Mouse (Mus musculus) myocyte (in vitro differentiated cells): ENCODE data around the gene Lpp. TPM values are rescaled to one million over a fixed set of nuclear protein-coding genes. Genes with fewer than 3 reads are reported as not detected.

Experiments
- H3K27me3 ChIP-seq: one replicate; pipeline ENCODE4 v1.6.1; 2011; ENCODE audit not compliant: control insufficient read depth, insufficient read depth, insufficient read length
- H3K36me3 ChIP-seq: one replicate; pipeline ENCODE4 v1.6.1; 2011; ENCODE audit not compliant: control insufficient read depth, insufficient read depth
- H3K4me2 ChIP-seq: one replicate; pipeline ENCODE4 v1.6.1; 2011; ENCODE audit warnings: low read depth, control low read depth
- H3K4me3 ChIP-seq: one replicate; pipeline ENCODE4 v1.5.1; 2011; ENCODE audit warnings: mild to moderate bottlenecking, control low read depth, moderate library complexity
- H3K79me2 ChIP-seq: one replicate; pipeline ENCODE4 v1.6.1; 2011; ENCODE audit not compliant: control insufficient read depth, insufficient read depth
- H3ac ChIP-seq: one replicate; pipeline ENCODE4 v1.6.1; 2011; ENCODE audit not compliant: control insufficient read depth, insufficient read length
- CEBPB ChIP-seq: IDR thresholded peaks from 2 replicates; pipeline ENCODE4 v1.6.1; 2011; ENCODE audit warnings: mild to moderate bottlenecking, moderate library complexity; ENCODE audit not compliant: poor library complexity, insufficient read depth, severe bottlenecking
- E2F4 ChIP-seq: IDR thresholded peaks from one replicate; pipeline ENCODE4 v1.6.1; 2011; ENCODE audit warnings: mild to moderate bottlenecking, control low read depth, moderate library complexity; ENCODE audit not compliant: insufficient read depth
- MAX ChIP-seq: IDR thresholded peaks from one replicate; pipeline ENCODE4 v1.6.1; 2011; ENCODE audit warnings: low read depth, mild to moderate bottlenecking, control low read depth
- MYOD1 ChIP-seq, 3 experiments: IDR thresholded peaks; one replicate each; pipeline ENCODE4 v1.6.1; 2011; ENCODE audit warnings: control low read depth in 2 of 3, low read depth in 2 of 3, mild to moderate bottlenecking in 2 of 3, moderate library complexity in 1 of 3; ENCODE audit not compliant: insufficient read length in 2 of 3, control insufficient read depth in 1 of 3
- MYOG ChIP-seq, 3 experiments: IDR thresholded peaks; one replicate each; pipeline ENCODE4 v1.6.1; 2011; ENCODE audit warnings: control low read depth in 2 of 3, low read depth in 2 of 3, mild to moderate bottlenecking in 2 of 3; ENCODE audit not compliant: insufficient read length in 2 of 3, control insufficient read depth in 1 of 3, insufficient read depth in 1 of 3
- POLR2A ChIP-seq: IDR thresholded peaks from one replicate; pipeline ENCODE4 v1.6.1; 2011; ENCODE audit warnings: low read depth, mild to moderate bottlenecking, control low read depth, moderate library complexity; ENCODE audit not compliant: insufficient read length
- POLR2AphosphoS2 ChIP-seq: IDR thresholded peaks from one replicate; pipeline ENCODE4 v1.6.1; 2011; ENCODE audit warnings: low read depth, control low read depth; ENCODE audit not compliant: insufficient read length
- REST ChIP-seq: IDR thresholded peaks from one replicate; pipeline ENCODE4 v1.6.1; 2011; ENCODE audit warnings: mild to moderate bottlenecking, control low read depth, moderate library complexity; ENCODE audit not compliant: insufficient read depth, insufficient read length
- SRF ChIP-seq: IDR thresholded peaks from one replicate; pipeline ENCODE4 v1.6.1; 2011; ENCODE audit warnings: low read depth; ENCODE audit not compliant: control insufficient read depth, insufficient read length
- TCF12 ChIP-seq: IDR thresholded peaks from one replicate; pipeline ENCODE4 v1.6.1; 2011; ENCODE audit warnings: mild to moderate bottlenecking, control low read depth; ENCODE audit not compliant: poor library complexity, insufficient read depth, severe bottlenecking
- TCF3 ChIP-seq: IDR thresholded peaks from one replicate; pipeline ENCODE4 v1.6.1; 2011; ENCODE audit warnings: low read depth, control low read depth; ENCODE audit not compliant: insufficient read length
- USF1 ChIP-seq: IDR thresholded peaks from one replicate; pipeline ENCODE4 v1.6.1; 2011; ENCODE audit warnings: low read depth, mild to moderate bottlenecking, control low read depth, moderate library complexity
- polyA plus RNA-seq: library from polyadenylated mRNA; unstranded; fragments of >200 nt; fragmentation: generic; extraction: Trizol; gene quantifications from one replicate; pipeline ENCODE4 v1.2.1, GENCODE M21; 2012; ENCODE audit warnings: missing spikeins

Lpp gene
- polyA plus RNA-seq, 1 experiment: 4.8 TPM

DNA sequence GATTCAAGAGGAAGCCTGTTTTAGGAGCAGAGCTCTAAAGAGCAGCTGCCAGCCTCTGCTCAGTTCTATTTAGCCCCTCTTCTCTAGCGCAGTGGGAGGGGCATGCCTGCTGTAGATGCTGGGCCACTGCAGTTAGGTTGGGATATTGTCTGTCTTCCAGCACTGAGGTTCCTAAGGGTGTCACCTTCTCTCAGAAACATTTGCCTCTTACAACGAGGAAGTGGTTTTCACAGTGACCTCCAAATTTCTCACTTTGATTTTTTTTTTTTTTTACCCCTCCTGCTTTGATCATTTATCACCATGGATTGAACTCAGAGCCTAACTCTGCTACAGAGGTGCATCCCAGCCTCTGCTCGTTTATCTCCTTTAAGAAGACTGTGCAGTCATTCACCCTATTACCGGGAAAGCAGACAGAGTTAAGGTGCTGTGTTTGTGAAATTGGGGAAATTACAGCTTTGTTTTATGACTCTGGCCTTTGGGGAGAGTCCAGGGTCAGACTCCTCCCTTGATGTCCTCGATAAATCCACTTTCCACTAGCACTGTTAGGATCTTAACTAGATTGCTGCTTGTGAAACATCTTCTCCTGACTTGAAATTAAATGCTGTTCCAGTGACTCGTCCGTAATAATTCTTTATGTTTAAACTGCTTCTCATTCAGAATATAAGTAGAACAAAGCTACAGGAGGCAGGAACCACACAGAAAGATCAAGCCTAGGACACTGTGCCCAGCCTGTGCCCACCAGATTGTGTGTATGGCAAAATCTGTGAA lies 111.7 kb downstream of the Lpp start:
- Histone ChIP-seq H3K36me3 (no peaks in the 10 kb centered on the region), H3K27me3 (no peaks in the 10 kb centered on the region), H3ac (no peak overlapping the region), H3K4me3 (no peak overlapping the region), H3K79me2 (peaks cover 85% of the 10 kb centered on the region), H3K4me2 (no peak overlapping the region)
- TF ChIP-seq POLR2AphosphoS2: no peak

DNA sequence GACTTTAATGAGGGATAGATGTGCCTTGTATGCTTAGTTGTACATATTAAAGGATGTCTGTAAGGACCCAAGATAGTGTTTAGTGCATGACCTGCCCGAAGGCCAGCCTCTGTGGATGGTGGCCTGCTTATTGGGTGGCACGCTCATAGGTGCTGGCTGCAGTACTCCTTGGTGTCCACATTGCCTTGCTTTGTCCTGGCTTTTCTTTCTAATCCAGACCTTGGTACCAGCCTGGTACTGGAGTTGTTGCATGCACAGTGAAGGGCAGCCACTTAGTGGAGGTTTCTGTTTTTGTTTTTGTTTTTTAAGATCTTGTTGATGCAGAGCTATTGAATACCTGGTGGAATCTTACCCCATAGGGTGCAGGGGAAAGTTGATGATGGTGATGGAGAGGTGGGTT lies 112.9 kb downstream of the Lpp start:
- Histone ChIP-seq H3K36me3 (no peaks in the 10 kb centered on the region), H3K4me2 (no peak overlapping the region), H3K79me2 (peaks cover 78% of the 10 kb centered on the region), H3ac (no peak overlapping the region), H3K4me3 (no peak overlapping the region), H3K27me3 (no peaks in the 10 kb centered on the region)
- TF ChIP-seq POLR2A: no peak
- TF ChIP-seq REST: no peak
- no peak for TF ChIP-seq MAX
- no peak for TF ChIP-seq TCF3
- no peak for TF ChIP-seq MYOD1 (IDR thresholded peaks at IDR 0.05; ENCODE audit: control insufficient read depth in 1 of 3, insufficient read length in 2 of 3, low read depth in 2 of 3)
- TF ChIP-seq SRF: no peak
- TF ChIP-seq MYOG (IDR thresholded peaks at IDR 0.05; ENCODE audit: control insufficient read depth in 1 of 3, insufficient read depth in 1 of 3, insufficient read length in 2 of 3, low read depth in 2 of 3): no peak
- no peak for TF ChIP-seq POLR2AphosphoS2
- no peak for TF ChIP-seq USF1
- no peak for TF ChIP-seq CEBPB
- TF ChIP-seq E2F4: no peak
- no peak for TF ChIP-seq TCF12

DNA sequence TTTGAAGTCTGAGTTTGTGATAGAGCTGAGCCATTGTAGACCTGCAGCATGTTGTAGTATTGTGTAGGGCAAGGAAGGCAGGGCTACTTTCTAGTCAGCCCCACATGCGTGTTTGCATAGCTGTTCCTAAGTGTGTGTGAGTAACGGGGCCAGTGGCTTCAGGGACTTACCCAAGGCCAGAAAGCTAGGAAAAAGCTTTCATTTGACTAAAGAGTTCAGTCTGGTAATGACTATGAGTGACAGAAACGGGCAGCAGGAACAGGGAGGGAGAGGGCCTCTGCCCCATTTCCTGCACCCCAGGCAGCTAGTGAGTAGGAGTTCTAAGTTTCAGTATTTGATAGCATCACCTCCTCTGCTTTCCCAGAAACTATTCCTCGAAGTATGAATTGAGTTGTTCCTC lies 113.4 kb downstream of the Lpp start:
- TF ChIP-seq SRF: no peak
- TF ChIP-seq E2F4: no peak
- TF ChIP-seq POLR2A: no peak
- no peak for TF ChIP-seq TCF12
- no peak overlapping the region for H3ac ChIP-seq
- peaks cover 75% of the 10 kb centered on the region for H3K79me2 ChIP-seq
- no peaks in the 10 kb centered on the region for H3K36me3 ChIP-seq
- no peaks in the 10 kb centered on the region for H3K27me3 ChIP-seq
- no peak overlapping the region for H3K4me2 ChIP-seq
- no peak overlapping the region for H3K4me3 ChIP-seq

DNA sequence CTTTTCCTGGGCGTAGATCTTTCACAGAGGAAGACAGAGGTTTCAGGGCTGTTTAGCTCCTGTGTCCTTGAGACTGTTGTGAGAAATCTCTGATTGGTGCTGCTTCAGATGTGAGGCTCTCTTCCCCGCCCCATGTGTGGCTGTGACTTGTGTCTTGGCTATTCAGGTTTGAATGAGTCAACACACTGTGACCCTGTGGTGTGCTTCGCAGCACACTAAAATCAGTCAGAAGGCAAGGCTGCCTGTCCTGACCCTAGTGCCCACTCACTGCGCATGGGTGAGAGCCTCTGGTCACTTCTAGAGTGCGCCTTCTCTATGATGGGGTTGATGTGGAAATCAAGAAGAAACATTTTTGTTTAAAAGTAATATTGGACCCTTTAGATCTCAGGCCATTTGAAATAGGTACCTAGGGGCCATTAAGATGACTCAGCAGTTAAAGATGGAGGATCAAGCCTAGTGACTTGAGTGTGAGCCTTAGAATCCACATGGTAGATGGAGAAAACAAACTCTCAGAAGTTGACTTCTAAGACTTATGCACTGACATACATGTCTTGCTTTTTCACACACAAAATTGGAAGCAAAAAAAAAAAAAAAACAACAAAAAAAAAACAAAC lies 114.7 kb downstream of the Lpp start:
- Histone ChIP-seq H3K79me2 (peaks cover 72% of the 10 kb centered on the region), H3K4me3 (no peak overlapping the region), H3K27me3 (no peaks in the 10 kb centered on the region), H3K4me2 (no peak overlapping the region), H3ac (no peak overlapping the region), H3K36me3 (no peaks in the 10 kb centered on the region)
- no peak for TF ChIP-seq E2F4
- TF ChIP-seq MYOD1 (IDR thresholded peaks at IDR 0.05; ENCODE audit: control insufficient read depth in 1 of 3, insufficient read length in 2 of 3, low read depth in 2 of 3): peak in 1 of 3 experiments; percentile 25

- Histone ChIP-seq H3ac (no peak overlapping the region), H3K4me2 (no peak overlapping the region), H3K36me3 (no peaks in the 10 kb centered on the region), H3K27me3 (no peaks in the 10 kb centered on the region), H3K79me2 (peaks cover 65% of the 10 kb centered on the region), H3K4me3 (no peak overlapping the region)
- TF ChIP-seq SRF (no peak), MYOD1 (IDR thresholded peaks at IDR 0.05; ENCODE audit: control insufficient read depth in 1 of 3, insufficient read length in 2 of 3, low read depth in 2 of 3) (no peak), USF1 (no peak), POLR2AphosphoS2 (no peak), CEBPB (no peak), MYOG (IDR thresholded peaks at IDR 0.05; ENCODE audit: control insufficient read depth in 1 of 3, insufficient read depth in 1 of 3, insufficient read length in 2 of 3, low read depth in 2 of 3) (no peak), POLR2A (no peak), E2F4 (no peak), TCF3 (no peak), MAX (no peak), TCF12 (no peak), REST (no peak)
These were observed 115.9 kb downstream of the Lpp start for GRCm38 (mm10) chr16:24509100-24509812.
